Mouse (Mus musculus) embryonic facial prominence, embryonic 13.5 days (tissue): ENCODE measurements around the gene Dohh. TPM values are rescaled to one million over a fixed set of nuclear protein-coding genes. Genes with fewer than 3 reads are reported as not detected.
A peak's percentile ranks its signal among the peaks of the same experiment; 100 is the strongest.

Source experiments
- ATAC-seq: fragments of 200-750 bp; cut with Nextera tagmentation; 2 replicates; pipeline ENCODE4 v1.8.0; 2017; ENCODE audit warnings: low read depth; ENCODE audit not compliant: insufficient number of reproducible peaks, insufficient read depth, low FRiP score, low TSS enrichment
- H3K27ac ChIP-seq: fragments of 300-500 bp; sonication (generic); 2 replicates; pipeline ENCODE4 v1.5.1; 2015; ENCODE audit warnings: moderate library complexity, mild to moderate bottlenecking, inconsistent platforms
- H3K27me3 ChIP-seq: fragments of 300-500 bp; sonication (generic); 2 replicates; pipeline ENCODE4 v1.6.1; 2015; ENCODE audit warnings: mild to moderate bottlenecking, inconsistent platforms
- H3K36me3 ChIP-seq: fragments of 300-500 bp; sonication (generic); 2 replicates; pipeline ENCODE4 v1.6.1; 2015; ENCODE audit warnings: mild to moderate bottlenecking, inconsistent platforms
- H3K4me1 ChIP-seq: fragments of 300-500 bp; sonication (generic); 2 replicates; pipeline ENCODE4 v1.6.1; 2015; ENCODE audit warnings: inconsistent platforms
- H3K4me2 ChIP-seq: fragments of 300-500 bp; sonication (generic); 2 replicates; pipeline ENCODE4 v1.6.1; 2015; ENCODE audit warnings: moderate library complexity, mild to moderate bottlenecking, inconsistent platforms
- H3K4me3 ChIP-seq: fragments of 300-500 bp; sonication (generic); 2 replicates; pipeline ENCODE4 v1.5.1; 2015; ENCODE audit warnings: mild to moderate bottlenecking, inconsistent platforms
- H3K9ac ChIP-seq: fragments of 300-500 bp; sonication (generic); 2 replicates; pipeline ENCODE4 v1.6.1; 2015; ENCODE audit warnings: mild to moderate bottlenecking, inconsistent platforms
- H3K9me3 ChIP-seq: fragments of 300-500 bp; sonication (generic); 2 replicates; pipeline ENCODE4 v1.6.1; 2016; ENCODE audit warnings: inconsistent platforms
- WGBS: fragments of 180-500 bp; shearing (Covaris S2); methylation state at CpG from one replicate; pipeline ENCODE4 v1.1.7; 2015; ENCODE audit warnings: mixed read lengths; 5-methylcytosine and 5-hydroxymethylcytosine counted together
- polyA plus RNA-seq: library from polyadenylated mRNA; unstranded; fragments of >200 nt; fragmentation: Nextera tagmentation; extraction: Ambion mirVana; gene quantifications from 2 replicates; pipeline ENCODE4 v1.2.1, GENCODE M21; 2015

The Dohh gene
- polyA plus RNA-seq, 1 experiment from 2014 or later, result 71.8 TPM

- Histone ChIP-seq H3K9ac (no peak overlapping the region), H3K27me3 (peaks cover 21% of the 10 kb centered on the region), H3K27ac (peak overlapping the region; percentile 23; the same call in 1 of the 2 replicates), H3K9me3 (no peaks in the 10 kb centered on the region), H3K4me1 (peaks cover 87% of the 10 kb centered on the region), H3K4me2 (no peak overlapping the region), H3K4me3 (no peak overlapping the region), H3K36me3 (peaks cover 70% of the 10 kb centered on the region)
- 19% methylated on average over 9 of the region's 9 CpGs for WGBS
- no peak for ATAC-seq
Measured at GRCm38 (mm10) chr10:81408871-81409291, 24.7 kb downstream of the Dohh start.

- Histone ChIP-seq H3K4me1 (peaks cover 87% of the 10 kb centered on the region), H3K36me3 (peaks cover 66% of the 10 kb centered on the region), H3K4me2 (no peak overlapping the region), H3K9me3 (no peaks in the 10 kb centered on the region), H3K4me3 (no peak overlapping the region), H3K9ac (no peak overlapping the region), H3K27ac (peak overlapping the region; percentile 23; the same call in 1 of the 2 replicates), H3K27me3 (peaks cover 21% of the 10 kb centered on the region)
- 11% methylated on average over 8 of the region's 8 CpGs for WGBS
- no peak for ATAC-seq
Measured at GRCm38 (mm10) chr10:81409330-81409729, 25.1 kb downstream of the Dohh start.

GRCm38 (mm10) chr10:81410350-81410749 is 26.1 kb downstream of the Dohh start:
- 65% methylated on average over 4 of the region's 4 CpGs for WGBS

GRCm38 (mm10) chr10:81410981-81411380 is 26.8 kb downstream of the Dohh start:
- no peak overlapping the region for H3K4me2 ChIP-seq
- H3K4me1 ChIP-seq, result peaks cover 98% of the 10 kb centered on the region
- ATAC-seq, result no peak
- H3K4me3 ChIP-seq, result no peak overlapping the region
- peak overlapping the region; percentile 66 for H3K27ac ChIP-seq
- no peaks in the 10 kb centered on the region for H3K9me3 ChIP-seq
- no peak overlapping the region for H3K9ac ChIP-seq
- peaks cover 59% of the 10 kb centered on the region for H3K36me3 ChIP-seq
- 75% methylated on average over 9 of the region's 9 CpGs for WGBS
- H3K27me3 ChIP-seq, result peaks cover 21% of the 10 kb centered on the region

More at GRCm38 (mm10) chr10:81410350-81410749, 26.1 kb downstream of the Dohh start:
- Histone ChIP-seq H3K36me3 (peaks cover 60% of the 10 kb centered on the region), H3K9me3 (no peaks in the 10 kb centered on the region), H3K9ac (no peak overlapping the region), H3K27ac (0 out of 2 replicates have a peak overlapping the region, but pooled peaks have one; percentile 66), H3K4me1 (peaks cover 93% of the 10 kb centered on the region), H3K27me3 (peaks cover 21% of the 10 kb centered on the region), H3K4me2 (no peak overlapping the region), H3K4me3 (no peak overlapping the region)
- no peak for ATAC-seq

GRCm38 (mm10) chr10:81411471-81412400 is 27.5 kb downstream of the Dohh start:
- WGBS, result 72% methylated on average over 18 of the region's 18 CpGs
- no peak for ATAC-seq
- Histone ChIP-seq H3K27ac (peak overlapping the region; percentile 66), H3K4me1 (peaks cover 98% of the 10 kb centered on the region), H3K9ac (peak overlapping the region; percentile 41; the same call in 1 of the 2 replicates), H3K4me2 (no peak overlapping the region; the same call in 1 of the 2 replicates), H3K27me3 (peaks cover 18% of the 10 kb centered on the region), H3K4me3 (no peak overlapping the region), H3K36me3 (peaks cover 52% of the 10 kb centered on the region), H3K9me3 (no peaks in the 10 kb centered on the region)

- Histone ChIP-seq H3K4me2 (no peak overlapping the region), H3K9ac (0 out of 2 replicates have a peak overlapping the region, but pooled peaks have one; percentile 17), H3K4me1 (peaks cover 98% of the 10 kb centered on the region), H3K36me3 (peaks cover 44% of the 10 kb centered on the region), H3K27ac (peak overlapping the region; percentile 66), H3K27me3 (peaks cover 11% of the 10 kb centered on the region), H3K4me3 (no peak overlapping the region), H3K9me3 (no peaks in the 10 kb centered on the region)
- 72% methylated on average over 16 of the region's 16 CpGs for WGBS
- ATAC-seq, result no peak
Measured at GRCm38 (mm10) chr10:81412586-81413309, 28.5 kb downstream of the Dohh start.

- no peak for ATAC-seq
- Histone ChIP-seq H3K36me3 (peaks cover 36% of the 10 kb centered on the region), H3K9me3 (no peaks in the 10 kb centered on the region), H3K4me3 (peak overlapping the region; percentile 14; the same call in 1 of the 2 replicates), H3K4me2 (peak overlapping the region; percentile 40), H3K9ac (peak overlapping the region; percentile 44; the same call in 1 of the 2 replicates), H3K27me3 (peaks cover 2% of the 10 kb centered on the region; the same call in 1 of the 2 replicates), H3K27ac (peak overlapping the region; percentile 48; the same call in 1 of the 2 replicates), H3K4me1 (peaks cover 98% of the 10 kb centered on the region)
- WGBS, result 26% methylated on average over 26 of the region's 26 CpGs
Measured at GRCm38 (mm10) chr10:81413310-81414261, 29.4 kb downstream of the Dohh start.

GRCm38 (mm10) chr10:81414682-81415081 is 30.5 kb downstream of the Dohh start:
- peaks cover 94% of the 10 kb centered on the region for H3K4me1 ChIP-seq
- H3K9me3 ChIP-seq, result no peaks in the 10 kb centered on the region
- H3K36me3 ChIP-seq, result peaks cover 43% of the 10 kb centered on the region
- H3K27me3 ChIP-seq, result no peaks in the 10 kb centered on the region
- ATAC-seq, result no peak
- H3K4me3 ChIP-seq, result no peak overlapping the region
- 0 out of 2 replicates have a peak overlapping the region, but pooled peaks have one; percentile 21 for H3K9ac ChIP-seq
- H3K4me2 ChIP-seq, result peak overlapping the region; percentile 40; the same call in 1 of the 2 replicates
- H3K27ac ChIP-seq, result peak overlapping the region; percentile 55; the same call in 1 of the 2 replicates

- H3K9me3 ChIP-seq, result no peaks in the 10 kb centered on the region
- no peak for ATAC-seq
Measured at GRCm38 (mm10) chr10:81415146-81415545, 30.9 kb downstream of the Dohh start.

GRCm38 (mm10) chr10:81415549-81416310 is 31.5 kb downstream of the Dohh start:
- WGBS, result 54% methylated on average over 17 of the region's 17 CpGs
- Histone ChIP-seq H3K27ac (peak overlapping the region; percentile 94), H3K9ac (peak overlapping the region; percentile 21; the same call in 1 of the 2 replicates), H3K36me3 (peaks cover 50% of the 10 kb centered on the region), H3K27me3 (no peaks in the 10 kb centered on the region), H3K9me3 (no peaks in the 10 kb centered on the region), H3K4me1 (peaks cover 86% of the 10 kb centered on the region), H3K4me3 (no peak overlapping the region), H3K4me2 (0 out of 2 replicates have a peak overlapping the region, but pooled peaks have one; percentile 9)
- no peak for ATAC-seq

More at GRCm38 (mm10) chr10:81415146-81415545, 30.9 kb downstream of the Dohh start:
- Histone ChIP-seq H3K27ac (peak overlapping the region; percentile 94; the same call in 1 of the 2 replicates), H3K9ac (0 out of 2 replicates have a peak overlapping the region, but pooled peaks have one; percentile 21), H3K4me2 (no peak overlapping the region), H3K36me3 (peaks cover 48% of the 10 kb centered on the region), H3K27me3 (no peaks in the 10 kb centered on the region), H3K4me3 (no peak overlapping the region), H3K4me1 (peaks cover 90% of the 10 kb centered on the region)
- WGBS, result 84% methylated on average over 5 of the region's 5 CpGs
